8 mouse cellular contexts compared by ENCODE assay signal in the genomic region with DNA sequence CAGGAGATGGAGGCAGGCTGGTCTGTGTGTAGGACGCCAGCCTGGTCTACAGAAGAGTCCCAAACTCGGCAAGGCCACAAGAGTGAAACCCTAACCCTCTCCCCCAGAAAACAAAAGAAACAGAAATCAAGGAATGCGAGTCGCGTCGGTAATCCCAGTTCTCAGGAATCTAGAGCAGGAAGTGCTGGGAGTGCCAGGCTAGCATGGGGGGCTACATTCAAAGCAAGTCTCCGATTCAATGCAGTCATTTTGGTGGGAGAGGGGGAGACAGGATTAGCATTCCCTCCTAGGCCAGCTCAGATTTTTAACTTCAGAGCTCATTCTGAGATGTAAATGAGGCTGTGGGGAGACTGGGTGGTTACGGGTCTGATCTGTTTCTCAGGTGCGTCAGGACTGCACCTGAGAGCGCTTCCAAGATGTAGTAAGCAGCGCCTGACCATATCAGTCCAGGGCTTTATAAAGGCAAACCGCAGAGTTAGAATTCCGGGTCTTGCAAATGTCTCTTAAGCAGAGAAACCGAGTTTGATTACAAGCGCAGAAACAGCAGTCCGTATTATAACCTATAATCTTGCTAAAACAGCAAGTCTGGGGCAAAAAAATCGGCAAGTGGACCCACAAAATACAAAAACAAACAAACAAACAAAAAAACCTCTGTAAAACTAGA. TPM values are rescaled to one million over a fixed set of nuclear protein-coding genes. Genes with fewer than 3 reads are reported as not detected.
DNase-seq lines count a peak whose midpoint lies in the region; ATAC-seq and TF ChIP-seq lines count a peak whose summit lies in the region.

No protein-coding gene starts in this region.

- peak overlapping the region; percentile 98 for H3K27ac ChIP-seq in heart, embryonic 10.5 days
- peak overlapping the region; percentile 92 for H3K27ac ChIP-seq in ES-Bruce4 (ENCODE audit: insufficient read depth, low read length)
- peak overlapping the region; percentile 95 for H3K27ac ChIP-seq in forebrain, embryonic 10.5 days
- H3K27ac ChIP-seq in liver, embryonic 14.5 days = peak overlapping the region; percentile 86

- peaks cover 44% of the 10 kb centered on the region for H3K4me1 ChIP-seq in heart, embryonic 10.5 days
- H3K4me1 ChIP-seq in ES-Bruce4 (ENCODE audit: control insufficient read depth, insufficient read depth, low read length) = peaks cover 6% of the 10 kb centered on the region
- peaks cover 64% of the 10 kb centered on the region for H3K4me1 ChIP-seq in forebrain, embryonic 10.5 days
- H3K4me1 ChIP-seq in liver, embryonic 14.5 days (replicated peaks; ENCODE audit: control insufficient read depth in 2 of 2, insufficient read depth in 2 of 2, low read length in 1 of 2) = peaks cover 11 to 18% of the 10 kb centered on the region in 2 experiments

- no peak for TF ChIP-seq CTCF in ES-Bruce4 (IDR thresholded peaks at IDR 0.05; ENCODE audit: low read depth, low read length)
- TF ChIP-seq CTCF in liver, embryonic 14.5 days (IDR thresholded peaks at IDR 0.05; ENCODE audit: low read depth) = no peak

- no peak for DNase-seq in heart, embryonic 10.5 days (ENCODE audit: low spot score)
- no peak for DNase-seq in heart, postnatal 4 days
- DNase-seq in forebrain, embryonic 10.5 days (ENCODE audit: extremely low spot score, low spot score) = no peak
- DNase-seq in liver, embryonic 14.5 days (ENCODE audit: low read depth in 3 of 3, low spot score in 3 of 3) = no peak
- no peak for DNase-seq in cerebellum, postnatal 14 days
- DNase-seq in thymus, postnatal 10 days (ENCODE audit: low spot score in 2 of 2) = no peak

- peak overlapping the region; percentile 99 for H3K4me2 ChIP-seq in liver, embryonic 14.5 days (ENCODE audit: low read depth)

- H3K36me3 ChIP-seq in heart, embryonic 10.5 days = peaks cover 33% of the 10 kb centered on the region
- peaks cover 38% of the 10 kb centered on the region for H3K36me3 ChIP-seq in ES-Bruce4 (ENCODE audit: control insufficient read depth, insufficient read depth, low read length, poor library complexity, severe bottlenecking)
- peaks cover 48% of the 10 kb centered on the region for H3K36me3 ChIP-seq in forebrain, embryonic 10.5 days (replicated peaks)
- peaks cover 18% of the 10 kb centered on the region for H3K36me3 ChIP-seq in liver, embryonic 14.5 days (replicated peaks; ENCODE audit: control insufficient read depth, insufficient read depth, low read depth)

- no peak for TF ChIP-seq EP300 in ES-Bruce4 (IDR thresholded peaks at IDR 0.05; ENCODE audit: insufficient read depth, low read depth, low read length)
- no peak for TF ChIP-seq EP300 in liver, embryonic 14.5 days (IDR thresholded peaks at IDR 0.05; ENCODE audit: low read depth)

- H3K27me3 ChIP-seq in heart, embryonic 10.5 days (ENCODE audit: insufficient read depth, poor library complexity, severe bottlenecking) = no peaks in the 10 kb centered on the region
- no peaks in the 10 kb centered on the region for H3K27me3 ChIP-seq in ES-Bruce4 (ENCODE audit: control insufficient read depth, insufficient read depth, low read length, poor library complexity, severe bottlenecking)
- no peaks in the 10 kb centered on the region for H3K27me3 ChIP-seq in forebrain, embryonic 10.5 days (ENCODE audit: poor library complexity, severe bottlenecking)
- no peaks in the 10 kb centered on the region for H3K27me3 ChIP-seq in liver, embryonic 14.5 days (ENCODE audit: control insufficient read depth, insufficient read depth, low read length)

- WGBS in heart, embryonic 10.5 days = 4% methylated on average over 17 of the region's 17 CpGs
- WGBS in forebrain, embryonic 10.5 days = 2% methylated on average over 17 of the region's 17 CpGs
- 9% methylated on average over 17 of the region's 17 CpGs for WGBS in liver, embryonic 14.5 days (ENCODE audit: insufficient replicate concordance)

- no peaks in the 10 kb centered on the region for H3K9me3 ChIP-seq in heart, embryonic 10.5 days
- no peaks in the 10 kb centered on the region for H3K9me3 ChIP-seq in ES-Bruce4 (replicated peaks; ENCODE audit: control insufficient read depth, insufficient read depth, low read length, poor library complexity, severe bottlenecking)
- no peaks in the 10 kb centered on the region for H3K9me3 ChIP-seq in forebrain, embryonic 10.5 days
- H3K9me3 ChIP-seq in liver, embryonic 14.5 days (ENCODE audit: control insufficient read depth, low read length) = no peaks in the 10 kb centered on the region

- peak overlapping the region; percentile 92 for H3K4me3 ChIP-seq in heart, embryonic 10.5 days
- H3K4me3 ChIP-seq in ES-Bruce4 (ENCODE audit: low read depth, low read length) = peak overlapping the region; percentile 72
- H3K4me3 ChIP-seq in forebrain, embryonic 10.5 days = peak overlapping the region; percentile 94
- peak overlapping the region; percentile 86 to 95 for H3K4me3 ChIP-seq in liver, embryonic 14.5 days (ENCODE audit: insufficient read depth in 1 of 2, low read depth in 2 of 2, low read length in 2 of 2)

- TF ChIP-seq POLR2A in ES-Bruce4 (IDR thresholded peaks at IDR 0.05; ENCODE audit: insufficient read depth, low read length) = no peak

- ATAC-seq in liver, embryonic 14.5 days (ENCODE audit: insufficient read depth) = no peak
- no peak for ATAC-seq in monocyte, adult 5-6 weeks (replicated peaks; ENCODE audit: insufficient number of reproducible peaks, low FRiP score, low TSS enrichment, poor library complexity, severe bottlenecking)

- H3K9ac ChIP-seq in ES-Bruce4 (ENCODE audit: low read depth, poor library complexity, severe bottlenecking) = peak overlapping the region; percentile 90
- peak overlapping the region; percentile 89 for H3K9ac ChIP-seq in liver, embryonic 14.5 days (replicated peaks)

RNA-seq across cellular contexts. Expression of a gene that starts 0.9 kb away (rescaled TPM):
- 1.9 and 2.8 TPM in 2 replicates for polyA plus RNA-seq in heart, embryonic 10.5 days (2016; fragmentation: Nextera tagmentation; extraction: Ambion mirVana)
- not detected for total RNA-seq in heart, postnatal 4 days (2021)
- not detected in 2 replicates for polyA plus RNA-seq in ES-Bruce4 (2011; ENCODE audit: insufficient read depth, insufficient read length, low read depth, missing spikeins)
- 3.2 and 4.0 TPM in 2 replicates for polyA plus RNA-seq in forebrain, embryonic 10.5 days (2016; fragmentation: Nextera tagmentation; extraction: Ambion mirVana)
- 0.30 and 0.38 TPM in 2 replicates for polyA plus RNA-seq in liver, embryonic 14.5 days (2012; rRNA removed)
- polyA plus RNA-seq in liver, embryonic 14.5 days (2014; fragmentation: Nextera tagmentation; extraction: Ambion mirVana) = not detected in 2 replicates
- total RNA-seq in monocyte, adult 5-6 weeks (2017) = not detected in 3 replicates

RNA-seq across cellular contexts. Expression of a gene that starts 1.1 kb away (rescaled TPM):
- polyA plus RNA-seq in heart, embryonic 10.5 days (2016; fragmentation: Nextera tagmentation; extraction: Ambion mirVana) = 1,295 and 1,617 TPM in 2 replicates
- 1,000 to 10,000 TPM; 2,981 to 3,274 TPM for total RNA-seq in heart, postnatal 4 days (2021)
- polyA plus RNA-seq in ES-Bruce4 (2011; ENCODE audit: insufficient read depth, insufficient read length, low read depth, missing spikeins) = 605 and 624 TPM in 2 replicates
- 865 and 885 TPM in 2 replicates for polyA plus RNA-seq in forebrain, embryonic 10.5 days (2016; fragmentation: Nextera tagmentation; extraction: Ambion mirVana)
- polyA plus RNA-seq in liver, embryonic 14.5 days (2012; rRNA removed) = 383 and 573 TPM in 2 replicates
- 701 and 721 TPM in 2 replicates for polyA plus RNA-seq in liver, embryonic 14.5 days (2014; fragmentation: Nextera tagmentation; extraction: Ambion mirVana)
- total RNA-seq in monocyte, adult 5-6 weeks (2017) = 315 to 382 TPM (median 356 TPM) in 3 replicates

RNA-seq across cellular contexts. Expression of a gene that starts 1.4 kb away (rescaled TPM):
- 249 and 314 TPM in 2 replicates for polyA plus RNA-seq in heart, embryonic 10.5 days (2016; fragmentation: Nextera tagmentation; extraction: Ambion mirVana)
- 10 to 100 TPM; 78.7 to 82.4 TPM for total RNA-seq in heart, postnatal 4 days (2021)
- 124 and 141 TPM in 2 replicates for polyA plus RNA-seq in ES-Bruce4 (2011; ENCODE audit: insufficient read depth, insufficient read length, low read depth, missing spikeins)
- polyA plus RNA-seq in forebrain, embryonic 10.5 days (2016; fragmentation: Nextera tagmentation; extraction: Ambion mirVana) = 379 and 400 TPM in 2 replicates
- 40.3 and 45.5 TPM in 2 replicates for polyA plus RNA-seq in liver, embryonic 14.5 days (2012; rRNA removed)
- polyA plus RNA-seq in liver, embryonic 14.5 days (2014; fragmentation: Nextera tagmentation; extraction: Ambion mirVana) = 122 and 125 TPM in 2 replicates
- 12.1 to 40.3 TPM (median 26.7 TPM) in 3 replicates for total RNA-seq in monocyte, adult 5-6 weeks (2017)

RNA-seq across cellular contexts. Expression of a gene that starts 19.5 kb away (rescaled TPM):
- 4.6 and 7.7 TPM in 2 replicates for polyA plus RNA-seq in heart, embryonic 10.5 days (2016; fragmentation: Nextera tagmentation; extraction: Ambion mirVana)
- 1 to 10 TPM; 7.5 to 9.3 TPM for total RNA-seq in heart, postnatal 4 days (2021)
- 12.4 and 17.7 TPM in 2 replicates for polyA plus RNA-seq in ES-Bruce4 (2011; ENCODE audit: insufficient read depth, insufficient read length, low read depth, missing spikeins)
- polyA plus RNA-seq in forebrain, embryonic 10.5 days (2016; fragmentation: Nextera tagmentation; extraction: Ambion mirVana) = 2.3 and 2.8 TPM in 2 replicates
- 0.26 and 0.28 TPM in 2 replicates for polyA plus RNA-seq in liver, embryonic 14.5 days (2012; rRNA removed)
- polyA plus RNA-seq in liver, embryonic 14.5 days (2014; fragmentation: Nextera tagmentation; extraction: Ambion mirVana) = 0.86 and 1.7 TPM in 2 replicates
- not detected in 3 replicates for total RNA-seq in monocyte, adult 5-6 weeks (2017)
